Mouse (Mus musculus): ENCODE data around the gene Gjb1.
A peak's percentile ranks its signal among the peaks of the same experiment; 100 is the strongest.

Gene Gjb1

GRCm38 (mm10) chrX:101418946-101419724, 43.0 kb downstream of the Gjb1 start:
- DNase-seq (ENCODE audit: low spot score): peak; percentile 84

DNA sequence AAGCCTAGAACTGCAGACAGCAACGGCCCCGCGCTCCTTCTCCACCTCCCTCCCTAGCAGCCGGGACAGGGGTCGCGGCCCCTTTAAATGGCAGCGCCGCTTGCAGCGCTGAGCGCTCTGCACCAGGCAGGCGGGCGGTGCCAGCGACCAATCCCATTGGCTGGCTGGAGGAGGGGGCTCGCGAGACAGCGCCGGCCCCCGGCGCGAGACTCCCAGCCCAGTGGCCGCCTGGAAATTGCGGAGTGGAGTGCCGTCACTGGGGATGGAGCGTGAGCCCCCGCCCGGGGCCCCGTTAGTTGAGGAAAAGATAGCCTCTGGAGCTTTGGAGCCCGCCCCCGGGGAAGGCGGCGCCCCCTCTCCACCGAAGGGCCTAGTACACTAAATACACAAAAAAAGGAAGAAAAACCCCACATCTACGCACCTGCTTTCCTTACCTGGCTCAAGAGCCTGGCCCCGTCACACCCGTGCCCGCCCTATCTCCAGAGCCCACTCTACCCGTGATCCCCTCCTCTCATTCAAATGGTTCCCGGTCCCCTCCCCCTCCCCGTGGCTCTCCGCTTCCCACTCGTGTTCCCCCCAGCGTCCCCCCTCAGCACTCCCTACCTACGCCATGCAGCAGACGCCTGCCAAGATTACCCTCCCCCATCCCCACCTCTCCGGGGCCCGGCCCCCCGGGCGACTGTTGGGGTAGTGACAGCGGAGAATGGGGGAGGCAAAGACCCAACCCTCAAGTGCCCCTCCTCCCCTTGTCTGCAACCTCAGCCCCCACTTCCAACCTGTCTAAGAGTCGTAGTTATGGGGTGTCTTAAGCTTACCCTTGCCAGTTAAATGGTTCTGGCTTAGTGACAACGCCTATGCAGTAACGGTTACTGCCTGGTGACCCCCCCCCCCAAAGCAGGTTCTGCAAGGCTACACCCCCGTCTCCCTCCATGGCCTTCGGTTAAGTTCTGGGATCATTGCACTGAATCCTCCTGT, 43.8 kb downstream of the Gjb1 start:
- peak; percentile 89 for DNase-seq (ENCODE audit: low spot score)

GRCm38 (mm10) chrX:101420700-101421095, 44.5 kb downstream of the Gjb1 start, which contains the start of gene Zmym3:
Gene Zmym3 (minus strand): TSS chrX:101420849.
- no peak for DNase-seq (ENCODE audit: low spot score)

DNA sequence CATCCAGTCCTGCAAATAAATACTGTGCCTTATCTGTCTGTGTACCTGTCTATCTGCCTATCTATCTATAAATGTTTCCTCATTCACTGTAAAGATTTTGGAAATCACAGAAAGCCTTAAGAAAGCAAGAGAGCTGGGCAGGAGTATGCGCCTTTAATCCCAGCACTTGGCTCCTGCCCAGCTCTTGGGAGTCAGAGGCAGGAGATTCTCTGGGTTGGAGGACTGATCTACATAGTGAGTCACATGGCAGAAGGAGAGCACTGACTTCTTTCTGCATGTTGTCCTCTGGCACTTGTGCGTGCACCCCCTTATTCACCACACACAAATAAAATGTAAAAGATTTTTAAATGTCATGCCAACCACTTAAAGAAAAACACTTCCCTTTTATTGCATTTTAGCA, 47.3 kb downstream of the Gjb1 start:
- no peak for DNase-seq (ENCODE audit: low spot score)

DNA sequence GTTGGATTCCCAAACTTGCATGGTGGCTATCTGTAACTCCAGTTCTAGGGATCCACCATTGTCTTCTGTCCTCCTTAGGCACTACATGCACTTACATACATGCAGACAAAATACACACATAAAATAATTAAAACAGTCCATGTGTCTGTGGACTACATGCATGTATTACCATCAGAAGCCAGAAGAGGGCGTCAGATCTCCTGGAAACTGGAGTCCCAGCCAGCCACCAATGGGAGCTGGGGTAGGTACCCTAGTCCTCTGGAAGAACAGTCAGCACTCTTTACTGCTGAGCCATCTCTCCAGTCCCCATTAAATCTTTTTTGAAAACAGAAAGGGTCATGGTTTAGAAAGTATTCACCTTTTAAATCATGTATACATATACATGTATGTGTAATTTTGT, 51.6 kb downstream of the Gjb1 start:
- DNase-seq (ENCODE audit: low spot score): no peak

- DNase-seq (ENCODE audit: low spot score): no peak
Measured at GRCm38 (mm10) chrX:101428785-101429141, 52.6 kb downstream of the Gjb1 start.

DNA sequence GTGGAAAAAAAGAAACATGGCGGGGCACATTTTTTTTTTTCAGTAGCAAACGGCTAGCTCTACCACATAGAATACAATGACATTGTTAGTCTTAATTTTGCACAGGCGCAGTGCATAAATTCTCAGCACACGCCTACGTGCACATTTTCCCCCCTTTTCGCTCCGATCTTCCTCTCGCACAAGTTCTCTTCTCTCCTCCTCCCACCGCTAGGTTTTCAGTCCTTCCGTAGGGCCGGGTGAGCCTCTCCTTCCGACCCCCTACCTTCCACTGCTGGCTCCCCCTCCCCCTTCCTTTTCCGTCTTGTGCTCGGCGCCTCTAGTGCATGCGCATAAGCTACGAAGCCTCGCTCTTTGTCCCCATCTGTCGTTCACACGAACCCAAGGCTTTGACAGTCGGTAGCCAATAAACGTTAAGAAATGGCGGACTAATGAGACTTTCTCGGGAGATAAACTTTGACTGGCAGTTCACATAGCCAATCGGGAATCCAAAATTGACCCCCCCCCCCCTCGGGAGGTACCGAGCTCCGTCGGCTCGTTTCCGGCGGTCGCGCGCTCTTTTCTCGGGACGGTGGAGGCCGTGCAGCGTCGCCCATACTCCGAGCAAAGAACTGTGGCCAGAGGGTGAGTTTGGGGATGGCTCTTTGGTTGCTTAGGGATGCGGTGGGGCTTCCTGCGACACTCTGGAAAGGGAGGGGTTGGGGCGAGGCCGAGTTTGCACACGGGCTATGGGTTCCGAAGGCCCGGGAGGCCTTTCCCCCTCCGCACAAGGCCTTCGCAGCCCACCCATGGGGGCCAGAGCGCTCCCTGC, 53.2 kb downstream of the Gjb1 start, which contains the start of gene Nono:
Gene Nono, plus strand, starts transcription at position 177 of the 808 bp plus-strand sequence.
- DNase-seq (ENCODE audit: low spot score): peak; percentile 81

GRCm38 (mm10) chrX:101429976-101430375, 53.8 kb downstream of the Gjb1 start:
- DNase-seq (ENCODE audit: low spot score): peak; percentile 54

Data from testis, postnatal 10 days (tissue).